Mouse (Mus musculus) testis, postnatal 14 days (tissue): ENCODE data around the gene Mkrn2.

Experiments
- DNase-seq: peaks from one replicate; pipeline ENCODE4 v3.0.0; 2021; ENCODE audit warnings: low spot score

Gene Mkrn2

GRCm38 (mm10) chr6:115601715-115602523 lies at the start of gene Mkrn2:
TSS of gene Mkrn2 (plus strand) at chr6:115601902.
- DNase-seq: peak; percentile 89

GRCm38 (mm10) chr6:115555485-115555884 lies 46.2 kb upstream of the Mkrn2 start:
- DNase-seq: no peak

- DNase-seq: no peak
Observed at GRCm38 (mm10) chr6:115558176-115558575, 43.5 kb upstream of the Mkrn2 start.

GRCm38 (mm10) chr6:115559651-115560632 lies 41.8 kb upstream of the Mkrn2 start:
- DNase-seq: peak; percentile 41

- DNase-seq: peak; percentile 68
Observed at GRCm38 (mm10) chr6:115565479-115566045, 36.1 kb upstream of the Mkrn2 start.

GRCm38 (mm10) chr6:115574171-115574570 lies 27.5 kb upstream of the Mkrn2 start:
- no peak for DNase-seq

- no peak for DNase-seq
Observed at GRCm38 (mm10) chr6:115577407-115577806, 24.3 kb upstream of the Mkrn2 start.

- no peak for DNase-seq
Observed at GRCm38 (mm10) chr6:115577941-115578340, 23.8 kb upstream of the Mkrn2 start.

- DNase-seq: no peak
Observed at GRCm38 (mm10) chr6:115580810-115581209, 20.9 kb upstream of the Mkrn2 start.

- DNase-seq: peak; percentile 38
Observed at GRCm38 (mm10) chr6:115582328-115583115, 19.2 kb upstream of the Mkrn2 start.

- no peak for DNase-seq
Observed at GRCm38 (mm10) chr6:115583430-115584125, 18.1 kb upstream of the Mkrn2 start.

GRCm38 (mm10) chr6:115584176-115584575 lies 17.5 kb upstream of the Mkrn2 start:
- DNase-seq: no peak

GRCm38 (mm10) chr6:115586321-115586720 lies 15.4 kb upstream of the Mkrn2 start:
- DNase-seq: no peak

GRCm38 (mm10) chr6:115591692-115592359 lies 9.9 kb upstream of the Mkrn2 start:
- no peak for DNase-seq

GRCm38 (mm10) chr6:115592458-115592857 lies 9.2 kb upstream of the Mkrn2 start, which contains the start of gene Mkrn2os:
TSS of gene Mkrn2os (minus strand) at chr6:115592576.
- DNase-seq: no peak

GRCm38 (mm10) chr6:115593252-115593651 lies 8.4 kb upstream of the Mkrn2 start:
- DNase-seq: no peak

- no peak for DNase-seq
Observed at GRCm38 (mm10) chr6:115594463-115594862, 7.2 kb upstream of the Mkrn2 start.

GRCm38 (mm10) chr6:115595667-115596066 lies 6.0 kb upstream of the Mkrn2 start:
- DNase-seq: no peak

- DNase-seq: peak; percentile 26
Observed at GRCm38 (mm10) chr6:115601322-115601714, 384 bp upstream of the Mkrn2 start.

- no peak for DNase-seq
Observed at GRCm38 (mm10) chr6:115606461-115606860, 4.8 kb downstream of the Mkrn2 start.
